Mouse (Mus musculus): Measurements from ENCODE around the gene Pou3f3. TPM values are rescaled to one million over a fixed set of nuclear protein-coding genes. Genes with fewer than 3 reads are reported as not detected.

Gene Pou3f3
- total RNA-seq, 2 experiments from 2014 or later: not detected

Other genes starting within 250 kb of the Pou3f3 start
- gene Mrps9, start 155.5 kb downstream of the Pou3f3 start, total RNA-seq (2014; fragmentation: Nextera tagmentation): 77.7 and 91.8 TPM in 2 replicates
- 83.1 and 85.3 TPM in 2 replicates for gene Mrps9, start 155.5 kb downstream of the Pou3f3 start, total RNA-seq (2017)

All from granulocyte monocyte progenitor cell, adult 5-6 weeks (primary cell).